Mouse (Mus musculus) adrenal gland, adult (tissue): ENCODE results near the gene Fbrsl1.

Source experiments
- DNase-seq, 2 experiments: peaks; one replicate each; pipeline ENCODE4 v3.0.0; 2022 to 2023; ENCODE audit warnings: low spot score in 1 of 2; ENCODE audit not compliant: inconsistent age in 2 of 2

Gene Fbrsl1

DNA sequence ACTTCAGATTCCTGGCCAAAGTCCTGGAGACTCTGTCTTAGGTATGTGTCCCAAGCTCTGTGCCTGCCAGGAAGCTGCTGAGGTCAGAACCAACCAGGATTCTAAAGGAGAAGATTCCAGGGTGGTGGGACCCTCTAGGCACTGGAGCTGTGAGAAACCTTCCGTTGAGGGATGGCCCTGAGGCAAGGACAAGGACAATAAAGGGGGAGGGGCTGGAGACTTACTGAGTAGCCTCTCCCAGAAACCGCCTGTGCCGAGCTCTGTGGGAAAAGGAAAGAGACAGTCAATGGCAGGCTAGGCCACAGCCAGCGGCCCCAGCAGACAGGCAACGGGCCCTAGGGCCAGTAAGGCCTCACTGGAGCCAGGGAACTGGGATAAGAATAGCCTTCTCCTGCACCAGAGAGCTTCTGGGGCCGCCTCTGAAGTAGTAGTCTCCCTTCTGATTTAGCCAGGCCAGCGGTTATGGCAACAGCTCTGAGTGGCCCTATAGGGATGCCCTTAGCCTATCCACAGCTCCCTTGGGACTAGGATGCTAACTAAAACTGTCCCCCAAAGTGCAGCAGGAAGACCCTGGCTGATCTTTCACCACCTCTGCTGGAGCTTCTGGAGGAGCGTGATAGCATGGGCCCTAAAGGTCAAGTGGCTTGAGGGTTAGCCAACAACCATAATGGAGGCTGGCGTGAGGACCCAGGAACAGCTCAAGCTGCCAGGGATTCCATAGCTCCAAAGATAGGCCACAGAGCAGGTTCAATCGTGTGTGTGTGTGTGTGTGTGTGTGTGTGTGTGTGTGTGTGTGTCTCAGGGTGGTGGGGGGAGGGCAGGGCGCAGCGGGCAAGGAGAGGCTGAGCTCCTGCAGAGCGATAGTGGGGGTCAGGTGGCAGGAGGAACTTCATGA, 32.2 kb downstream of the Fbrsl1 start:
- peak; percentile 46 to 76 for DNase-seq

DNA sequence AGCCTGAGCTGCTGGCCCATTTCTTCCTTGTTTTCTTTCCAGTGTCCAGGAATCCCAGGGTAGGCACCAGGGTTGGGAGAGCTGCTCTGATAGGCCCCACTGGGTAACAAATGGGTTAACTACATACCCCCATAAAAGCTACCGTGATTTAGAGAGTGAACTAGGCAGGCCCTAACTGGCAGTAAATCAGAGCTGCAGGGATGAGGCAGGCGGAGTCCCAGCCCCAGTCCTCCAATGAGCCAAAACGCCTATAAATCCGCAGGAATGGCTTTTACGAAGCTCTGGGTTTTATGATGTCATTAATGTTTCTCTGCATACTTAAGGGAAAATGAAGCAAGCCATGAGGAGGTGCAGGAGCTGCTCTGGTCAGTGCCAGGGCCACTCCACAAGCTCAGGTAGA, 33.3 kb downstream of the Fbrsl1 start:
- DNase-seq, result no peak

DNA sequence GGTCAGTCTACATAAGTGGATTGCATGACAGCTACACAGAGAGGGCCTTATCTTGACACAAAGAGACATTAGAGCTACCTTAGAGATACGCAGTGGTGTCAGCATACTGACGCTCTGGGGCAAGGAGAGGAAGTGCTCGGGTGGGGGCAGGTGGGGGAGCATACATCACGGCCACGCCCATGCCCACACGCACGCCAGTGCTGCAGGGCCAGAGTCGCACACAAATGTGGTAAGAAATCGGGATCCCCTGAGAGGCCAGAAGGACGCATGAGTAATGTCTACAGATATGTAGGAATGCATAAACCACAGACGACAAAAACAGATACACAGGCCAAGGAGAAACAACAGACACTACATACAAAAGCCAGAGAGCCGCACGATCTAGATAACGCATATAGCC, 35.3 kb downstream of the Fbrsl1 start:
- DNase-seq, result no peak

DNA sequence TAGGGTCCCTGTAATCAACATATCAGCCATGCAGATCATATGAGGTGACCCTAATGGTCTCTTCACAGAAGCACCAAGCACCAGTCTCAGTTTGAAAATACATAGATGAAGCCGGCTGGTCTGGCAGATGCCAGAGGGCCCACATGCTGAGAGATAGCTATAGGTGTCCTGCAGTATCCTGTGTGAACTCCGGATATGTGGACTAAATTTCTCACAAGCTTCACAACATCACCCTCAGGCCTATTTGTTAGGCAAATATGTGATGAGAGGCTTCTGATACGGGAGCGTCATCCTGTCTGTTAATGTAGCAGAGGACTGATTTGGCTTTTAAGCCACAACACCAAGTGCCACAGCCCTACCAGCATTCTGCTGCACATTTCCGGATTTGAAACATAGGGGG, 37.9 kb downstream of the Fbrsl1 start:
- DNase-seq, result no peak

DNA sequence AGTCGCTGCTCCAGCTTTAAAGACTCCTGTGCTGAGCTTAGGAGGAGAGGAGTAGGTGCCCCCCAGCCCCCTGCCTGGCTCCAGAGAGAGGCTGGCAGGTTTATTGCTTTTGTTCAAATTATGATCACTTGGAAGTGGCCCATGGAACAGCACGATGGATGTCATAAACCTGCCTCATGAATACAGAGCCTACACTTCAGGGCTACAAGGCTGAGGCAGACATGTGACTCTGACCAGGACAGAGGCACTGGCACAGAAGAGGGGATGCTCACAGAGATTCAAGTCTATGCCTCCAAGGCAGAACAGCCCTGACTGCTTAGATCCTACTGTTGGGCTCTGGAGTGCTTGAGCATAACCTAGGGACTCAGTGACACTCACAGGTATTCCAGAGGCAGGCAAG, 39.3 kb downstream of the Fbrsl1 start:
- DNase-seq, result no peak

DNA sequence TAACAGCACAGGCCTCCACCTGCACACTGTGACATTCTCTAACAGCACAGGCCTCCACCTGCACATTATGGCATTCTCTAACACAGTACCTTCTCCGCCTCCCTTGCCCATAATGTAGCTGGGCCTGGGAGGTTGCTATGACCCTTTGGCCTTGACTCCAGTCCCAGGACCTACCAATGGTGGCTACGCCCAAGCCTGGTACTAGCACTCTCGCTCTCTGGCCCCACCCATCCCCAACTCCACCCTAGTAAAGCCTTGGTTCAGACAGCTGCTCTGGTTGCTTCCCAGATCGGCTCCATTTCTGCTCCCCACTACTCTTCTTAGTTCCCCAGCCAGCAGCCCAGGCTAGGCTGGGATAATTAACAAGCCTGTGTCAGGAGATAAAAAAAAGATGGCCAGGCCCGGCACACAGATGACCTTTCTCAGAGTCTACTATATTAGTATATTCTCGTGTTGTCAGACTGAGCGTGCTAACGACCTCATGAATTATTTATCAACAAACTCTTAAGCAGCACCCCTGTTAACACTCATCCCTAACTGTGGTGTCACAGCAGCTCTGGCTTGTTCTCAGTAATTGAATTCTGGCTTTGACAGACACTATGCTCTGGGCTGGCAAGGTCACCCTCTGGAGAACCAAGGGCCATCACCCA, 42.1 kb downstream of the Fbrsl1 start:
- no peak for DNase-seq

DNA sequence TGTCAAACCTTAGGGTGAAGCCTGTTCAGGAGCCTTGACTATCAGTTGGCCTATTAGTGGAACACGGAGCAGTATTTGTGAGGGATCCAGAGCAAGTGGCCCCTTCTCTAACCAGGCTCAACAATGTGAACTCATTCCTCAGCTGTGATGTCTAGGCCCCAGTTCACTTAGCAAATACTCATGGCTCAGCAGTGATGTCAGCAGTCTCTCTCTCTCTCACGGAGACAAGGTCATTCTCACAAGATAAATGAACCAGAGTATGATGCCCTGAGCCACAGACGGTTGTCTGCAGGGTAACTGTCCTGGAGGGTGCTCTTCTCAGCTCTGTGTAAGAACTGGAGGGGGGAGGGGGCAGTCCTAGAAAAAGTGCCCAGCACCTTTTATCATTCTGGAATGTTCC, 44.4 kb downstream of the Fbrsl1 start:
- DNase-seq, result peak; percentile 72 to 84

DNA sequence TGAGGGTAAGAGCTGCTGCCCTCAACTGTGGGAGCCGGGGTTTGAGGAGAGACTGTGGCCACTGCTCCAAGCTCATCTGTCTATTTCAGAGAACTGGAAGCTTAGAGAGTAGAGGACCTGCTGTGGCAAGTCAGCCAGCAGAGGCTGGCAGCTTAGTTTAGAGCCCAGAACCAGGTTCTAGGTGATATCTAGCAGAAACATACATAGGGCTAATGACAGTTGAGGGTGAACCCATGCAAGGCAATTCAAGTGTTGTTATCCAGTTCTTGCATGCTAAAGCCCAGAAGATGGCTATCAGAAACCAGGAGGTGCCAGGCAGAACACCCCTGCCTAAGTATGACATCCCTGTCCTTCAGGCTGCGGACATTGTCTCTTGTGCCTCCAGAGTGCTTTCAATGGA, 45.7 kb downstream of the Fbrsl1 start:
- no peak for DNase-seq

DNA sequence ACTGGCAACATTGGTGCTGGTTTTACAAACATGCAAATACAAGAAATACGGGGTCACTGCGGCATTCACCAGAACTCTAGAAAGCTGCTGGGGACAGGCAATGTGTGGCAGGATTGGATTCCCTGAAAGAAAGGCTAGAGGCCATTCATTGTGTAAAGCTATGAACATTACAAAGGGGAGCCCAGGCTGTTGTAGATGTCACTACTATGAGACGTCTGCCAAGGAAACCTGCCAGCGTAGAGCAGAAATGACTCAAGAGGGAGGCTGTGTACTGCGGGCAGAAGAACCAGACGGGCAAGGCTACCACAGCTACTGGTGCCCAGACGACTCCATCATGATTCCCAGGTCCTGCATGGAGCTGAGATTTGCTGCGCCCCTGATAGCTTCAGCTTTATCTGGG, 47.2 kb downstream of the Fbrsl1 start:
- DNase-seq, result no peak

DNA sequence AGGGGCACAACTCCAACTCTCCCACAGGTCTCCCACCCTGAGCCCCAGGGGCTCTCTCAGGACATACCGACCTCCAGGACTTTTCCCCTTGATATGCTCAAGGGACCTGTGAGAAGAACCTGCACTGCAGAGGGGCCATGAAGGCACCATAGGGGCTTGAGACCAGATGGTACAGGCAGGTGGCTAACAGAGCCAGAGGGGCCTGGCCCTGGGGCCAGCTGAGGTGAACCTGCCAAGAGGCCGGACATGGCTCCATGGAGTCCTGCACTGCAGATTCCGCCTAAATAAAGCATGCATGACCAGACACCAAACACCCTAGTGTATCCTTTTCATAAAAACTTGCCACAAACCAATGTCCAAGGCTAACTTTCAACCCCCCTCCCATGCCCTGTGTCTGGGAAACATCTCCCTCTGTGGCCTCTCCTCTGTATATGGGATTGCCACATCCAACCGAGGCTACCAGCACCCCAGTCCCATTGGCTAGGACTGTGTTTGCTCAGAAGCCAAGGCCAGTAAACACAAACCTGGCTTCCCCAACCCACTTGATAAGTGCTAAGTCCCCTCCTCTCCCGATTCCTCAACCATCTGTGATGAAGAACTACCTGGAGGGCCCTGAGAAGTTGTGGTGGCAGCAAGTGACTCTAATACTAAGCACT, 53.2 kb downstream of the Fbrsl1 start:
- DNase-seq, result no peak

DNA sequence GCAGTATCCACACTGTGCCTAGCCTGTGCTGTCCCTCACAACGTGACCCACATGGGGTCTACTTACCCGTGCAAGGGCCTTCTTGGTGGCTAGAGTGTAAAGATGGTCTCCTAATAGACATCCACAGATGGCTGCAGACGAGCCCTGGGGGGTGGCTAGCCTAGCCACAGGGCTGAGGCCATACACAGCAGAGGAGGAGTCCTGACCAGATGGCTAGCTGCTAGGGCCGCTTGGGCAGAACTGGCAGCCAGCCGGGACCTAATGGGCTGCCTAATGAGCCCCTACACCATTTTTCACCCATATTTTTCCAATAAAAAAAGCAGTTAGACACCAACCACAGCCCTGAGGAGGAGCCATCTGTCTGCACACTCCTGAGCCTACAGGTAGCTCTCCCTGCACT, 55.6 kb downstream of the Fbrsl1 start:
- no peak for DNase-seq

DNA sequence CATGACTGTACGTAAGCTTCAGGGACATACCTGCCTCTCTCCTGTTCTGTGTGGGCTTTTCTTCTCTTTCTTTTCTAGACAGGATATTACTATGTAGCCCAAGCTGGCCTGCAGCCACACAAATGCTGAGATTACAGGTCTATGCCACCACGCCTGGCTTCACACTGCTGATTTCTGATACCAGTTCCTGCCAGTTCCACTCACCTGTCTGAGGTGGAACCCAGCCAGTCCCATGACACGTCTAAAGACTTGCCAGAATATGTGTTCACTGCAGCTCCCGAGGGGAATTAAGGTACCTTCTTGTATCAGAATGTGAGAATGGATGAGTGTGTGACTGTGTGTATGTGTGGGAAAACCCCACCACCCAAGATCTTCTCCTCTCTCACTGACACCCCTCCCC, 57.7 kb downstream of the Fbrsl1 start:
- DNase-seq, result no peak

DNA sequence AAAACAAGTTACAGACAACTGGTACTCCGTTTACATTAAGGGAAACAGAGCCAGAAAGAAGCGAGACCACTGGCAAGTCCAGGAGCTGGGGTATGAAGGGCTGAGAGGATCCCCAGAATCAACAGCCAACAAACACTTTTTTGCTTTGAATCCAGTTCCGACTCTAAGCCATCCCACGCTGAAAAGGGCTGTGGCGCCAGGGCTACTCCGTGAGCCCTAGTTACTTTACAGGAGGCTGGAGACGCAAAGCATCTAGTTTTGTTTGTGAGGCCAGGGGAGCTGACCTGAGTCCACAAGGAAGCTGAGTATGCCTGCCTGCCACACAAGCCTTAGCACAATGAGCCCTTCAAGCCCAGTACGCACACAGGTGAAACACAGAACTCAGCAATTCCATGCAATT, 61.0 kb downstream of the Fbrsl1 start:
- DNase-seq, result no peak

DNA sequence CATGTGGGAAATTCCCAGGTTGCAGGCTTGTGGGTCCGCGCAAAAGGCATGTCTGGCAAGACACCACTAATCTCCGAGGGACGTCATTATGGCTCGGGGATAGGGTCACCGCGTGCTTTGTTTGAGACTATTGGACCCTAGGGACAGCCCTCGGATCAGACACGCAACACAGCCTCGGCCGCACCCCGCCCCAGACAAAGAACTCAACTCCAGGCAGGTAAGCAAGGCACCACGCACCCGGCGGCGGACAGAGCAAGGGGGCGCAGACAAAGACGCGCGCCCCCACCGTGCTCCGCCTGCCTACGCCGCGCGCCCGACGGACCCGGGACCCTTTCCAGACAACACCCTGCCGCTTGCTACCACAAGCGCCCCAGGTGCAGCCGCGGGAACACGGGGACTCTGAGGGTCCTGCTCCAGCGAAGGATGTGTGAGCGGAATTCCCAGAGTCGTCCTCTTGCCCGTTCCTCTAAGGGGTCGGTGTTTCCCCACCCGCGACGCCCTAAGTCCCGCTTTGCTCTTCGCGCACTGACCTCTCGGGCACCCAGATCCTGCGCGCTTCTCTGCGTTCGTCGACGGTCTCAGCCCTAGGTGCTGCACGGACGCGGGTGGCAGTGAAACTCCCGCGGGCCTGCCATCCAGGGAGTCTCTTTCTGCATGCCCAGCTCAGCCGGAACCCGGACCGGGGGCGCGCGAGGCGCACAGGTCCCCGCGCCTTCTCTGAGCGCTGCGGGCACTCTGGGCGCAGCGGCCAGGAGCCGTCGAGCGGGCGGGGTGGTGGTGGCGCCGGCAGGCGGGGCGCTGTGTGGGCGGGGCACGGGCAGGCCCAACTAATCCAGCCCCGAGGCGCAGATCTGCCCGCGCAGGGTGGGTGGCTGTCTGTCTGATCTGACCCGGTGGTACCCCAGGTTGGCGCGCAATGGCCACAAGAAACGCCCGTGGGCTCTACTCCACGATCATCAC, 61.7 kb downstream of the Fbrsl1 start:
- peak; percentile 83 to 91 for DNase-seq

DNA sequence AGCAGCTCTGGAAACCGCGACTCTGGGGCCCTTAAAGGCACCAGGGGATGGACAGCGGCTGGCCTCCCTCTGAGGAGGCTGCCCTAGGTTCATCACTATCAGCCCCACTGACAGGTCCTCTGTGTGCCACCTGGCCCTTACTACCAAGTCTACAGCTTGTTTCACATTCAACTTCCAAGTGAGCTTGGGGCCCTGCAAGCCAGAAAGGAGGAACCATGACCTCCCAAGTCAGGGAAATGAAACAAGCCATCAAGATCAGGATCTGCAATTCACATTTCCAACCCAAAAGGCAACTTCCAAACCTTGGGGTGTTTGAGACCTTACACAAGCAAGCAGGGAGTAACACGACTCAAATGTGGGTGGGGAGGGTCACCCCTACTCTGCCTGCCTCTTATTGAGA, 63.0 kb downstream of the Fbrsl1 start:
- DNase-seq, result no peak

DNA sequence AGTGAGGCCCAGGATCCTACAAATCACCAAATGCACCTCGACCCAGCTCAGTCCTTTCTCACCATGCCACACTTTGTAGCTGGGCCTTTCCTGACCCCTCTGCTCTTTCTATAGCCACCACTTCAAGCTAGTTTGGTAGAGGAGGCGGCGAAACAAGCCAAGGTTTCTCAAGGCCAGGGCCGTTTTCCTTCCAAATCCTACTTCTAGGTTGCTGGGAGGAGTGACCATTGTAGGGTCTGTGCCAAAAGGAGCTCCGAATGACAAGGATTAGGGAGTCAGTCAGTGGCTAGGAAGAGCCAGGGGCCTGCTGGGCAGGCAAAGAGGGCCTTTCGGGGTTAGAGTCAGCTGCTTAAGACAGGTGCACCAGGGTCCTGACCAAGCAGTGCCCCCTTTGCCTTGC, 63.8 kb downstream of the Fbrsl1 start:
- peak in 1 of 2 experiments; percentile 77 for DNase-seq

DNA sequence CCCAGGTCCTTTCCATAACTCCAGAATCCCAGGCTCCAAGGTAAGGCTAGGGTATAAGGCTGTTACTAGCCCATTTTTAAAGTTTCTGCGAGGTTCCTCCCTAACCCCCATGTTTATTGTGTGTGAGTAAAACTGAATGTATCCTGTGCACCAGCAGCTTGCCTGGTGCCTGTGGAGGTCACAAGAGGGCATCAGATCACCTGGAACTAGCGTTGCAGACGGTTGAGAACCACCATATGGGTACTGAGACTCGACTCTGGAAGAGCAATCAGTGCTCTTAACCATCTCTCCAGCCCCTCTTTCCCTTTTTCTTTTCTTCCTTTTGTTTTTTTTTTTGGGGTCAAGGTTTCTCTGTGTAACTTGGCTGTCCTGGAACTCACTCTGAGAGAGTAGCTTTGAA, 68.5 kb downstream of the Fbrsl1 start:
- DNase-seq, result no peak

DNA sequence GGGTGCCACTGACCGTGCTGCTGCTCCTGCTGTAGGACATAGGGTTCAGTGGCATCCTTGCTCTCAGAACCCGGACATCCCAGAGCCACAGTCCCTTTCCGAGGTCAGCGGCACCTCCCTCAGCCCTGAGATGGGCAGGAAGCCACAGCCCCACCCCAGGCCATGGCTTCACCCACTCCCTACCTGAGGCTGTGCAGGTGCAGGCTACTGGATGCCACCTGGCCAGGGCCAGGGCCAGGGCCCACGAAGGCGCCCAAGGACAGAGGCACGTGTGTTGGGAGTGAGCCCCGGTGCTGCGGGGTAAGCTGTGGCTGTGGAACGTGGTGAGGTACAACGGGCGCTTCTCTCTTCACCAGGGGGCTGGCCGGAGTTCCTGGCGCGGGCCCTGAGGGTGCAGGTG, 69.2 kb downstream of the Fbrsl1 start:
- no peak for DNase-seq

DNA sequence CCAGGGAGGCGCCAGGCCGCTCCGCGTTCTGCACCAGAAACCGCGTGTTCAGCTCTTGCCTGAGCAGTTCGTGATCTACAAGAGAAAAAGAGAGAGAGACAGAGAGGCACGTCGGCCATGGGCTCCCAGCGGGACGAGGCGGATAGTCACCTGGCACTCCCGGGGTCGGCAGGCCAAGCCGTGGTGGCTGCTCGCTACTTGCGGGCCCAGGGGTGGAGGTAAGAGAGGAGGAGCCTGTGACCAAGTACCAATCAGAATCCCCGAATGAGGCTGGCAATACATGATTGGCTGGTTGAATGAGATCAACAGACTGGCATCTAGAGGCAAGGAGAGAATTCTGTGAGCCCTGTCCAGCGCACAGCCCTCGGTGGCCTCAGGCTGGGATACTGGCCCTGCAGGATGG, 70.1 kb downstream of the Fbrsl1 start:
- no peak for DNase-seq

DNA sequence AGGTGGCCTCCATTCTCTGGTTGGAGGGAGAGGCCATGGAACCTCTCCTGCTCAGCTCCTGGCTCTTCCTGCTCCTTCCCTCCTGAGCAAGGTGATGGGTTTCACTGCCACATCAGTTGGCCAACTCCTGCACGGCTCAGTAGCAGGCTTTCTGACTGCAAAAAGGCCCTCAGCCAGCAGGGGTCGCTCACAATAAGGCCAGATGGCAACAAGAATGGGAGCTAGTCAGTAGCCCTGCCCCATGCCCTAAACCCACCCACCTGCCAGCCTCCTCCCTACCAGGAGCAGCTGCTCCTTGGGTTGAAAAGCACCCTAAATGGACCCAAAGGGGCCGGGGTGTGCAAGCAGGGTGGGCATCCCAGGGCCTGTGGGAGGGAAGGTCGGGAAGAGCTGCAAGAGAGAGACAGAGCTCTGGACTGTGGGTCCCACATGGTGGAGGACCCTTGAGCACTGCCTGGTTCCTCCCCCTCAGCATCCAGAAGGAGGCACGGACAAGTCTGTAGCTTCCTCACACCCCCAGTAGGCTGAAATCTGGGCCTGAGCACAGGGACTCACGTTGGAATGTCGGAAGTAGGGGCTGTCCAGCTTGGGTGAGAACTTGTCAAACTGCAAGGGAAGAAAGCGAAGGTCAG, 71.4 kb downstream of the Fbrsl1 start:
- DNase-seq, result peak; percentile 68 to 87
